Mouse (Mus musculus) liver, embryonic 14.5 days (tissue): ENCODE data around the gene Dlgap1.

Experiments
- CTCF ChIP-seq: IDR thresholded peaks from 2 replicates; pipeline ENCODE4 v1.5.1; 2016; ENCODE audit warnings: antibody characterized with exemption, low read depth, control low read depth
- EP300 ChIP-seq: IDR thresholded peaks from 2 replicates; pipeline ENCODE4 v1.6.1; 2016; ENCODE audit warnings: antibody characterized with exemption, low read depth

DNA sequence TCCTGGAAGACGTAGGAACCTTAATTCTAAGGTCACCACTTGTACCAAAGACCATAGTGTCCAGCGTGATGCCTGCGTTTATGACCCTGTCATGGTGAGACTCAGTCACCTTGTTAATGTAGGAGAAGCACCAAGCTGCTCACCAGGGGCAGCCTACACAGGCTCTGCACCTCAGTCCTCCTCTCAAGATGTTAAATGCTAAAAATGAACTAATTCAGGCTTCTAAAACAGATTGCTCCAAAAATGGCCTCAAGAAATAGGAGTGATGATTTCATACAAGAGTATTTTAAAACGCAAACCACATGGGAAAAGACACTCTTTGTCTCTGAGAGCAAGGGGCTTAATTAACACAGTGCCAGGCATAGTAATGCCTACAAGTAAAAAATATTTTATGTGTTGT lies 505.0 kb downstream of the Dlgap1 start:
- no peak for TF ChIP-seq CTCF
- TF ChIP-seq EP300 = no peak
